Mouse (Mus musculus) embryo, embryonic 11.5 days (tissue): Measurements from ENCODE around the gene Adam33.
"Not testable (repeated sequence)": the region's sequence is repeated elsewhere in the genome, so short reads cannot be mapped to it uniquely, and the experiment has no call there.

Experiments
- DNase-seq: peaks from one replicate; pipeline ENCODE4 v3.0.0-alpha.2; 2012; ENCODE audit warnings: low read depth, low spot score

Adam33 gene

GRCm38 (mm10) chr2:131058672-131059071 lies 4.9 kb downstream of the Adam33 start:
- DNase-seq = no peak

DNA sequence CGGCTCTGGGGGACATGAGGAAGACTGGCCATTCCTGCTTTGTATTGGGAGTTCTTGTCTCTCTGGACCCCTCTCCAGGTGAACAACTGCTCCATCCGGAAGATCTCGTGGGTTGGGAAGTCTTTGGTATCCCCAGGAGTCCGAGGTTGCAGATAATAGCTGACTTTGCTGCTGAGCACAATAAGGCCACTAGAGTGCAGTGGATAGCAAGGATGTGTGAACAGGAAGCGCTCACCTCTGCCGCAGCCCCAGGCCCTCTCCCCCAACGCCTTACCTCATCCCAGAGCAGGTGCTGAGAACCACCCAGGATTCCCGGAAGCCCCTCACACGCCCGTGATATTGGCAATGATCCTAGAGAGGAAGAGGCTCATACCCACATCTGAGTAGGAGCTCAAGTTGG lies 7.4 kb downstream of the Adam33 start:
- no peak for DNase-seq

GRCm38 (mm10) chr2:131055631-131056030 lies 8.0 kb downstream of the Adam33 start:
- DNase-seq = no peak

- no peak for DNase-seq
Measured at GRCm38 (mm10) chr2:131054646-131055264, 8.9 kb downstream of the Adam33 start.

GRCm38 (mm10) chr2:131053851-131054645 lies 9.6 kb downstream of the Adam33 start:
- DNase-seq = no peak

DNA sequence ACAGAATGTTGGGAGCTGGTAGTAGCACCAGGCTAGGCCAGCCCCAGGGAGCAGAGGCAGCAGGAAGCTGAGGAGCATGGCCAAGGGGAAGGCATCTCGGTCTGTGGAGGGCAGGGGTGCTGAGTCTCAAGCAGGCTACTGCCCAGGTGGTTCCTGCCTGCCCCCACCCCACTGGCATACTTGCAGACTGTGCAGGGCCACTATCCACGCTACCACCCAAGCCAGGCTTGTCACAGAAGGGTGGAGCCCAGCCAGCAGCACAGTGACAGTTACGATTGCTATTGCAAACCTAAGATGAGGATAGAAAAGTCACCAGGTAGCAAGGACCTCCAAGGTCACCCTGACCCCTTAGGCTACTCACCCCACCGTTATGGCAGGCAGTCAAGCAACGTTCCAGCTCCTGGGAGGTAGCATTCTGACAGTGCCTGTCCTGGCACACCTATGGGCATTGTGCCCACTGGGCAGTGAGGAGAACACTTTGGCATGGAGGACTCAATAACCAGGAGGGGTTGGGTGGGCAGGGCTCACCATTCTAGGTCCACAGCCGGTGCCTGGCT lies 10.7 kb downstream of the Adam33 start:
- DNase-seq = no peak

DNA sequence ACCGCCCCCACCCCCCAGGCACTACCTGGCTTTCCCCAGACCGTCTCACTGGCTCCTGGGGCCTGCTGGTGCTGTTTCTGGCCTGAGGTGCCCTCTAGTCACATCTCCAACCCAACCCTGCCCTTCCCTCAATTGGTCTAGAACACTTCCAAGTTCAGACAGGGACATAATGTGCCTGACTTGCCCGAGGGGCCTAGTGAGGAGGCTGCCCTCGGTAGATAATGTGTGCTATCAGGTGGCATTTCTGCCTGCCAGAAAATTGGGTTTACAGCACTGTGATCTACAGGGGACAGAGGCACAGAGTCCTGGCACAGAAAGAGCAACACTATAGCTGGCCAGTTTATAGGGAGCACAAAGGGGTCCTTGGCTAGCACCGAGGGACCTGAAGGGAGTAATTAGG lies 11.6 kb downstream of the Adam33 start:
- DNase-seq = no peak

- DNase-seq = no peak
Measured at GRCm38 (mm10) chr2:131046025-131046424, 17.6 kb downstream of the Adam33 start.

DNA sequence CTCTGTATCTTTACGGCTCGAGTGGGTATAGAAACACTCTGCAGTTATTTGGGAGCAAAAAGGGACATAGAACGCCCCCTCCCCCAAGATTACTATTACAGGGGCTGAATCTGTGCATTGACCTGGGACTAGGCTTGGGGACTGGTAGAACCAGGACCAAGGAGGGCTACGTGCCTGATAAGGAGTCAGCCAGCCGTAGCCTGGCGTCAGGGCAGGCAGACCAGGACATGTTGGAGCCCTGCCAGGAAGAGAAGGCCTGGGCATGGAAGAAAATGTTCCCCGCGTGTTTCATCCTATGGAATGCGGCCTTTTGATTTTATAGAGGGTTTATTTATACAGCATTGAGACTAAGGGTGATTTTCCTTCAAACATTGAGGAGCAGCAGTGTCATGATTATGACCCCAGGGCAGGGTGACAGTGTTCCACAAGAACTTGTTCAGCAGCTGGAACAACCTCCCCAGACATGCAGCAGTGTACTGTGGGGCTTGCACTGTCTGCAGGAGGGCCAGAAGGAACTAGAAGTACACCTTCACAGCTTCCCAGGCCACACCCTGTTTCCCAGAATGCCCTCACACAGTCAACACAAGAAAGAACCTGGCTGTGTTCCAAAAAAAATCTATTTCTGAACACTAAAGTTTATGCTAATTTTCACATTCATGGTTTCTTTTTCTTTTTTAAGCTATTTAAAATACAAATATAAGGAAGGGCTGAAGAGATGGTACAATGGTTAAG lies 18.5 kb downstream of the Adam33 start:
- DNase-seq = no peak

DNA sequence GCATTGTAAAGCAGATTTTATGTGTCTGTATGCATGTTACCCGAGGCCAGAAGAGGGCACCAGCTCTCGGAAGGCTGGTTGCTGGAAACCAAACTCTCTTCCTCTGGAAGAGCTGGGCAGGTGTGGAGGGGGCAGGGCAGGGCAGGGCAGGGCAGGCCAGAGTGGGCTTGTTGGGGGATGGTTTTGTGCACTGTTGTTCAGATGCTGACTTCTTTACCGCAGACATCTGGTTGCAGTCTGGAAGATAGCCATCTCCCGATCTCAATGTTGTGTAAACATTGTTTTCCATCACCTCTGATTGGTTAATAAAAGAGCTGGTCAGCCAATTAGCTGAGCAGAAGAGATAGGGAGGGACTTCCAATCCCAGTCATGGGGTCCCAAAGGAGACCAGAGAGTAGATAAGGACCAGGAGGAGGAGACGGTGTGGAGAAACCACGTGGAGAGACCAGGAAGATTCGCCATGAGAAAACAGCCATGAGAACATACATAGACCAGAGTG lies 19.2 kb downstream of the Adam33 start:
- no peak for DNase-seq

GRCm38 (mm10) chr2:131042988-131043387 lies 20.6 kb downstream of the Adam33 start, which contains the start of gene Gfra4:
Gene Gfra4 (minus strand): TSS chr2:131043088.
- no peak for DNase-seq

- DNase-seq = no peak
Measured at GRCm38 (mm10) chr2:131040854-131041825, 22.5 kb downstream of the Adam33 start.

DNA sequence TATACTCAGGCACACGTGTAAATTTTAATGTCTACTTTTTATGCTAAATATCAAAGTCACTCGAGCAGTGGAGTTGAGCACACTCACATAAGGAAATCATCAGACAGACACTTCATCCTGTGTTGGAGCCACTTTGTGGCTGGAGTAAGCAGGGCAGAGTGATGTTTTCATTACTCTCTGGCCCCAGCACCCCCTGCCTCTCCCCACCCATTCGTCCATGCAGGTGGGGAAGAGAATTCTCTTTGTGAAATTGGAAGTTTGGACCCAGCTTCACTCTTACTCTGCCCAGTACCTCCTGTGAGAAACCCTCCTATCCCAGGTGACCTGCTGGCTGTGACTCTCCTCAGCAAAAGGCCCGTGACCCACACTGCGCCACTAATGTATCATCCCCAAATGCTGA lies 24.9 kb downstream of the Adam33 start:
- no peak for DNase-seq

GRCm38 (mm10) chr2:131038197-131038596 lies 25.4 kb downstream of the Adam33 start:
- no peak for DNase-seq

GRCm38 (mm10) chr2:131037226-131037990 lies 26.2 kb downstream of the Adam33 start:
- no peak for DNase-seq

- no peak for DNase-seq
Measured at GRCm38 (mm10) chr2:131036757-131037156, 26.9 kb downstream of the Adam33 start.

GRCm38 (mm10) chr2:131036343-131036742 lies 27.3 kb downstream of the Adam33 start:
- DNase-seq = no peak

DNA sequence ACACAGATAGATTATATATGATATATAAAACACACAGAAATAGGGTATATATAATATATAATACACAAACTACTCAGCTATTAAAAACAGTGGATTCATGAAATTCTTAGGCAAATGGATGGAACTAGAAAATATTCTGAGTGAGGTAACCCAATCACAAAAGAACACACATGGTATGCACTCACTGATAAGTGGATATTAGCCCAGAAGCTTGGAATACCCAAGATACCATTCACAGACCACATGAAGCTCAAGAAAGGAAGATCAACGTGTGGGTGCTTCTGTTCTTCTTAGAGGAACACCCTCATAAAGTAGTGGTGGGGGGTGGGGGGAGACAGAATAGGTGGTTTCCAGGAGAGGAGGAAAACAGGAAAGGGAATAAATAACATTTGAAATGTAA lies 32.2 kb downstream of the Adam33 start:
- DNase-seq = not testable (repeated sequence)

DNA sequence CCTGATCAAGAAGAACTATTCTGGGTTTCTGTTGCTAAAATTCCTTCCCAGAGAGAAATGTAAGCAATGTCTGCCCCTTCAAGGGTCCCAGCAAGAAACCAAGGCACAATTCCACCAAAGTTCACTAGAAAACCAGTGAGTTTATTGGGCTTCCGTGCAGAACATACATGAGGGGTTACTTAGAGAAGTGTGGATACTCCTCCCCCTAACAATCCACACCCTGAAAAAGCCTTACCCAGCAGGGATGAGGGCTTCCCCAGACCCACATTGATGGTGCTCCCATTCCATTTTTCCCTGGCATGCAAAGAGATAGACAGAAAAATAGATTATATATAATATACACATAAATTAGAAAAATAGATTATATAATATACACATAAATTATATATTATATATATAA lies 32.6 kb downstream of the Adam33 start:
- no peak for DNase-seq

DNA sequence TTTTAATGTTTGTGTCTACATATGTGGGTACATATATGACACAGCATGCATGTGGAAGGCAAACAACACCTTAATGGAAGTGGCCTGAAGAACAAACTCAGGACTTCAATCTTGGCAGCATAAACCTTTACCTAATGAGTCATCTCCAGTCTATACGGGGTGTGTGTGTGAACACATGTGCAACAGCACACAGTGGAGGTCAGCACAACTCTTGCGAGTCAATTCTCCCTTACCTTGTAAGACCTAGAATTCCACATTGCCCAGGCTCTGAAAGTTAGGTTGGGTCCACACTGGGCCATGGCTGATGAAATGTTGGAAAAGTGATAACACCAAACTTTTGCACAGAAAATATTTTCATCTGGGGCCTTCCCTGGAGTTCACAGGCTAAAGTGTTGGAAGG lies 33.1 kb downstream of the Adam33 start:
- DNase-seq = no peak
